Mouse (Mus musculus) lung, embryonic 15.5 days (tissue): ENCODE measurements around the gene Gpc1. TPM values are rescaled to one million over a fixed set of nuclear protein-coding genes. Genes with fewer than 3 reads are reported as not detected.

Experiments used
- ATAC-seq: fragments of 200-750 bp; cut with Nextera tagmentation; 2 replicates; pipeline ENCODE4 v1.8.0; 2017; ENCODE audit warnings: moderate number of reproducible peaks, borderline replicate concordance; ENCODE audit not compliant: low FRiP score, low TSS enrichment; ENCODE audit errors: extremely low read depth
- H3K27ac ChIP-seq: fragments of 300-500 bp; sonication (generic); 2 replicates; pipeline ENCODE4 v1.5.1; 2015; ENCODE audit warnings: moderate library complexity, mild to moderate bottlenecking, inconsistent platforms
- H3K27me3 ChIP-seq: fragments of 300-500 bp; sonication (generic); 2 replicates; pipeline ENCODE4 v1.6.1; 2015; ENCODE audit warnings: inconsistent platforms
- H3K36me3 ChIP-seq: fragments of 300-500 bp; sonication (generic); 2 replicates; pipeline ENCODE4 v1.6.1; 2015; ENCODE audit warnings: inconsistent platforms
- H3K4me1 ChIP-seq: fragments of 300-500 bp; sonication (generic); 2 replicates; pipeline ENCODE4 v1.6.1; 2015; ENCODE audit warnings: inconsistent platforms
- H3K4me2 ChIP-seq: fragments of 300-500 bp; sonication (generic); 2 replicates; pipeline ENCODE4 v1.6.1; 2015; ENCODE audit warnings: inconsistent platforms, mild to moderate bottlenecking, moderate library complexity
- H3K4me3 ChIP-seq: fragments of 300-500 bp; sonication (generic); 2 replicates; pipeline ENCODE4 v1.5.1; 2015; ENCODE audit warnings: mild to moderate bottlenecking, inconsistent platforms
- H3K9ac ChIP-seq: fragments of 300-500 bp; sonication (generic); 2 replicates; pipeline ENCODE4 v1.6.1; 2015; ENCODE audit warnings: inconsistent platforms
- H3K9me3 ChIP-seq: fragments of 300-500 bp; sonication (generic); 2 replicates; pipeline ENCODE4 v1.6.1; 2016; ENCODE audit warnings: inconsistent platforms
- WGBS: fragments of 180-500 bp; shearing (Covaris S2); methylation state at CpG from one replicate; pipeline ENCODE4 v1.1.7; 2015; 5-methylcytosine and 5-hydroxymethylcytosine counted together
- polyA plus RNA-seq: library from polyadenylated mRNA; unstranded; fragments of >200 nt; fragmentation: Nextera tagmentation; extraction: Ambion mirVana; gene quantifications from 2 replicates; pipeline ENCODE4 v1.2.1, GENCODE M21; 2015

The Gpc1 gene
- polyA plus RNA-seq, 1 experiment from 2014 or later = 34.2 TPM

DNA sequence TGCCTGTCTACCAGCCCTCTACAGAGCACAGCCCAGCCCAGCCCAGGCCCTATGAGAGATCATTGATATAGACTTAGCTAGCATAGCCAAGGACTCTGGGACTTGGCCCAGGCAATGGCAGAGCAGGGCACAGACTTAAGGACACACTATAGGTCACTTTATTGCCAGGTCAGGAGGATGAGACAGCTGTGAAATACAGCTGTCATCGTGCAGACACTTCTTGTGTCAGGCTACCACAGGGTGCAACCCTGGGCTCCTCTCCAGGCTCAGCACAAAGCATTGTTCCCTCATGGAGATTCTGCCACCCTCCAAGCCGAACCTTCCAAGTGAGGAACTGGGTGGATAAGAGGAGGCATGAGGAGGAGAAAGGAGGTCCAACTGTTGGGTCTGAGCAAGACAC lies 38.5 kb downstream of the Gpc1 start:
- H3K27ac ChIP-seq = no peak overlapping the region
- no peaks in the 10 kb centered on the region for H3K27me3 ChIP-seq
- H3K9ac ChIP-seq = no peak overlapping the region
- H3K4me3 ChIP-seq = no peak overlapping the region
- H3K36me3 ChIP-seq = no peaks in the 10 kb centered on the region
- no peak overlapping the region for H3K4me2 ChIP-seq
- 0 out of 2 replicates have a peak, but pooled peaks cover 5% of the 10 kb centered on the region for H3K4me1 ChIP-seq
- no peak for ATAC-seq
- 76% methylated on average over 2 of the region's 2 CpGs for WGBS
- no peaks in the 10 kb centered on the region for H3K9me3 ChIP-seq

DNA sequence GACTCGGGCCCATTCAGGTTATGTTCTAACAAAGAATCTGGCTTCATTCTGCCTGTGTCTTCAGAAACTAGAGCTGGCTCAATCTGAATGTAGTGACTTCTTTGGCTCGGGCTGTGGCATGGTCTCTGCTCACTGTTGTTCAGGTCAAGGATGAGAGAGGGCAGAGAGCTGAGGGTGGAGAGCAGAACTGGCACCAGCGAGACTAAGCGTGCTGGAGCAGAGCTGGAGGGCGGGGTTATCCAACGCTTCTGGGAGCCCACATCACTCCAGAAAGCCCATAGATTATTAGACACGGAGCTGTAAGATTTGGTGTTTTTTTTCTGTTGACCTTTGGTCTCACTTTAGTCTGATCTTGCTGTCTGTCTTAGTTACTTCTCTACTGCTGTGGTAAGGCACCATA lies 41.2 kb downstream of the Gpc1 start:
- WGBS = 73% methylated on average over 7 of the region's 7 CpGs
- H3K27me3 ChIP-seq = no peaks in the 10 kb centered on the region
- no peak for ATAC-seq
- H3K9ac ChIP-seq = no peak overlapping the region
- no peak overlapping the region for H3K27ac ChIP-seq
- H3K4me3 ChIP-seq = no peak overlapping the region
- H3K4me2 ChIP-seq = no peak overlapping the region
- H3K4me1 ChIP-seq = no peaks in the 10 kb centered on the region
- no peaks in the 10 kb centered on the region for H3K9me3 ChIP-seq
- H3K36me3 ChIP-seq = no peaks in the 10 kb centered on the region

DNA sequence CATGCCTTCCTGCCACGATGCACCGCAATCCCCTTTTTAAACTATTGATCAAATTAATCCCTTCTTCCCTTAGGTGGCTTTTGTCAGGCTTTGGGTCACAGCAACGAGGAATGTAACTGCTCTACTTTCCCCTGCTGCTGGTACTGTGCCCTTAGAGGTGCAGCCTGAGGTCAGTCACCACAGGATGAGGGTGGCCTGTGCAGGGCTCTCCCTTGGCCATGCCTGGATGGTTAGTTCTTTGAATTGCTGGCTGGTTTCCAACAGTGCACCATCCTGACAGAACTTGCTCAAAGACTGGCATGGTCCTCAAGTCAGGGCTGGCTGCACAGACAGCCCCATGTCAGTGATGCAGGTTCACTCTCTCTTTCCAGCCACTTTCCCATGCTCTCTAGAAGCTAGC lies 42.6 kb downstream of the Gpc1 start:
- no peaks in the 10 kb centered on the region for H3K36me3 ChIP-seq
- no peak overlapping the region for H3K4me2 ChIP-seq
- H3K4me3 ChIP-seq = no peak overlapping the region
- H3K9me3 ChIP-seq = no peaks in the 10 kb centered on the region
- no peaks in the 10 kb centered on the region for H3K27me3 ChIP-seq
- no peak overlapping the region for H3K27ac ChIP-seq
- H3K4me1 ChIP-seq = no peaks in the 10 kb centered on the region
- 73% methylated on average over 3 of the region's 3 CpGs for WGBS
- no peak for ATAC-seq
- H3K9ac ChIP-seq = no peak overlapping the region

DNA sequence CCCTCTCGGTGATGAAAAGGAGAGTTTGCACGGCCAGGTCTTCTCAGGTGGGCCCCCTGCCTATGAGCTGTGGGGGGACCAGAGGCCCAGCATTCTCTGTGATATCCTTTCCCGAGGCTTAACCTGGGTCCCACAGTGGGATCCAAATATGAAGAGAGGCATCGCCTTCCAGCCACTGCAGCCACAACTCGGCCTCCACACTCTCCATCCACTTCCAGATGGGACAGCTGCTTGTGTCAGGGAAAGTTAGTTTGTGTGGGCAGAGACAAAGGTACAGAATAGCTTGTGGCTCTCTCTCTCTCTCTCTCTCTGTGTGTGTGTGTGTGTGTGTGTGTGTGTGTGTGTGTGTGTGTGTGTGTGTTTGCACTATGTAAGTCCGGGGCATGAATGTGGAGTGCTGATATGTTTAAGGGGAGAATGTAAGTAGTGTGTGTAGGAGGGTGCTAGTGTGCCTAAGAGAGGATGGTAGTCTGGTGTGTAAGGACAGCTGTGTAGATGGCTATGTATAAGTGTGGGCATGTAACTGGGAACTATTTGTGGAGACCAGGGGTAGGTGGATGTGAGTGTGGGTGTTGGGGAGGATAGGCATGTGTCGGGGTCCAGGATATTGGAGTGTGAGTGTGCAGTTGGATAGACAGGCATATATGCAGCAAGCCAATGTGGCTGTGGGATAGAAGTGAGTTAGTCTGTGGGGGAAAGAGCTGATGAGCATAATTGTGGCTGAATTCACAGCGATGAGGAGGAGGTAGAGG lies 44.1 kb downstream of the Gpc1 start:
- H3K36me3 ChIP-seq = no peaks in the 10 kb centered on the region
- H3K4me1 ChIP-seq = no peaks in the 10 kb centered on the region
- H3K27ac ChIP-seq = no peak overlapping the region
- no peak for ATAC-seq
- no peak overlapping the region for H3K4me2 ChIP-seq
- H3K27me3 ChIP-seq = no peaks in the 10 kb centered on the region
- H3K9ac ChIP-seq = no peak overlapping the region
- WGBS = 69% methylated on average over 8 of the region's 8 CpGs
- no peak overlapping the region for H3K4me3 ChIP-seq
- no peaks in the 10 kb centered on the region for H3K9me3 ChIP-seq

DNA sequence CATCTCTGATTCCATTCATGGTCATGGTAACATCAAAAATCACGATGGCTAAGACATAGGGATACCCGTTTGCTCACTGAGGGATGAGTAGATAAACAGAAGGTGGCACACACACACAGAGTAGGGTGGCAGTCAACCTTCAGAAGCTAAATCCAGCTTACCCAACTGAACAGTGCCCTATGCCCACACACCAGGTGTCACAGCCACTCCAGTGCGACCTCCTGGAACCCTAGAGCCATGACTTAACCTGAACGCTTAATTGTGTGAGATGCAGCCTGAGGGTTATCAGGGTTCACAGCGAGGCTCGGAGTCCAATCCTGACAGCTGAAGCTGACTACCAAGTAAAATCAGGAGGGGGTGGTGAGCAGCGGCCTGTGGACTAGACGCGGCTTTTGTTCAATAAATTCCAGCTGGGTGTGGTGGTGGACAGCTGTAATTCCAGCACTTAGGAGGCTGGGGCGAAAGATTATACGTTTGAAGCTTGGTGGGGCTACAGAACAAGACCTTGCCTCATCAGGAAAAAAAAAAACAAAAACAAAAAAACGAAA lies 46.1 kb downstream of the Gpc1 start:
- Histone ChIP-seq H3K9me3 (no peaks in the 10 kb centered on the region), H3K4me1 (no peaks in the 10 kb centered on the region), H3K4me2 (no peak overlapping the region), H3K27ac (no peak overlapping the region), H3K9ac (no peak overlapping the region), H3K36me3 (no peaks in the 10 kb centered on the region), H3K4me3 (no peak overlapping the region), H3K27me3 (no peaks in the 10 kb centered on the region)
- WGBS = 63% methylated on average over 12 of the region's 12 CpGs
- no peak for ATAC-seq

DNA sequence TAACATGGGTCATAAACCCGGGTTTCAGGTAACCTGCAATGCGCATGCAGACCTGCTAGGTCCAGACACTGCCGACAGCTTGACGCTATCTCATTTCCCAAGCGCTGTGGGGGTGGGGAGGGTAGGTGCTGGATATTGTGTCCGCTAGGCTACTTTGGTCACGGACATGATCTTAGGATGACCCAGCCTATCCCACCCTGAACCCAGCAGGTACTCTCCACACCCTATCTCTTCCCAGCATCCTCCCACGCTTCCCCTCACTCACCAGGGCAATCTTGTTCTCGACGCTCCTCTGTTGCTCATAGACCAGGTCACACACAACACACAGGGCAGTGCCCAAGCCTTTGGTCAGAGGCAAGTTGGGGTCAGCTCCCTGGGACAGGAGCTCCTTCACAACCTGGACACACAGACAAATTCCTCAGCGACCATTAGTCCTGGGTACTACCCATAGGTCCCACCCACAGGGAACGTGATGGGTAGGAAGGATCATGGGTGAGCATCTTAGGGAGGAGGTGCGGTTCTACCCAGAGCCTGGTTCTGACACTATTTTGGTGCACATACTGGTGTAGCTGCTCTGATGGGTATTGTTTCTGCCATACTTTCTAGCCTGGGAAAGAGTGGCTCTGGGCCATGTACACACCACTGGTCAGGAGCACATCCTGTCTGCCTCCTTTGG lies 46.8 kb downstream of the Gpc1 start:
- no peaks in the 10 kb centered on the region for H3K4me1 ChIP-seq
- ATAC-seq = no peak
- H3K9me3 ChIP-seq = no peaks in the 10 kb centered on the region
- H3K27ac ChIP-seq = no peak overlapping the region
- 78% methylated on average over 13 of the region's 13 CpGs for WGBS
- no peaks in the 10 kb centered on the region for H3K27me3 ChIP-seq
- no peak overlapping the region for H3K9ac ChIP-seq
- H3K36me3 ChIP-seq = no peaks in the 10 kb centered on the region
- no peak overlapping the region for H3K4me3 ChIP-seq
- H3K4me2 ChIP-seq = no peak overlapping the region

DNA sequence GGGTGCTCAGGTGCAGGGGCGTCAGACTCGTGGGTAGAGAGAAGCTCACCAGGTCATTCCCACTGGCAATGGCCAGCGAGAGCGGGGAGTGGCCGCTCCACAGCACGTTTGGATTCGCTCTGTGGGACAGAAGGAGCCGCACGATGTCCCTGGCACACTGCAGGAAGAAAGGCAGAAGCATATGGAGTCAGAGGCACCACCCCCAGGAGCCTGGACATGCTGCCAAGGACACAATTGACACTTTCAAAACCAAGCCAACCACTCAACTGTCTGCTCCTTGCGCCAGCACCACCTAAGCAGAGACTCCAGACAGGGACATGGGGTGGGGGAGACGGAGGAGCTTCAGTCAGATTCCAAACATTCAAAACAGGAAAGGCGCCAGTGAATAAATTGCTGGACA lies 47.8 kb downstream of the Gpc1 start:
- Histone ChIP-seq H3K27ac (no peak overlapping the region), H3K4me1 (no peaks in the 10 kb centered on the region), H3K4me2 (no peak overlapping the region), H3K27me3 (no peaks in the 10 kb centered on the region), H3K36me3 (no peaks in the 10 kb centered on the region), H3K4me3 (no peak overlapping the region), H3K9ac (no peak overlapping the region), H3K9me3 (no peaks in the 10 kb centered on the region)
- ATAC-seq = no peak
- 80% methylated on average over 12 of the region's 12 CpGs for WGBS

DNA sequence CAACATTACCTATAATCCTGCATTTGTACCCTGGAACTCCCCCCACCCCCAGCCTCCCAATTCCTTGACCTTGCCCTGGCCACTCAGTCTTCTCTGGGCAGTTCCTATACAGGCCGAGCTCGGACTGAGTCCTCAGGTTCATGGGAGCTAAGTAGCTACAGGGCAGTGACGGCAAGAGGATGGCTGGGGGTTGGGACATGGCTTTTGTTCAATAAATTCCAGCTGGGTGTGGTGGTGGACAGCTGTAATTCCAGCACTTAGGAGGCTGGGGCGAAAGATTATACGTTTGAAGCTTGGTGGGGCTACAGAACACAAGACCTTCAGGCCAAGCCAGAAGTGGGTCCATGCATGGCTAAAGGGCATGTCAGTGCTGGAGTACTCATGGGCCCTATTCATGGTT lies 48.7 kb downstream of the Gpc1 start:
- Histone ChIP-seq H3K36me3 (no peaks in the 10 kb centered on the region), H3K9ac (no peak overlapping the region), H3K4me3 (no peak overlapping the region), H3K27me3 (no peaks in the 10 kb centered on the region), H3K27ac (no peak overlapping the region), H3K4me2 (no peak overlapping the region), H3K9me3 (no peaks in the 10 kb centered on the region), H3K4me1 (no peaks in the 10 kb centered on the region)
- 66% methylated on average over 5 of the region's 5 CpGs for WGBS
- no peak for ATAC-seq

DNA sequence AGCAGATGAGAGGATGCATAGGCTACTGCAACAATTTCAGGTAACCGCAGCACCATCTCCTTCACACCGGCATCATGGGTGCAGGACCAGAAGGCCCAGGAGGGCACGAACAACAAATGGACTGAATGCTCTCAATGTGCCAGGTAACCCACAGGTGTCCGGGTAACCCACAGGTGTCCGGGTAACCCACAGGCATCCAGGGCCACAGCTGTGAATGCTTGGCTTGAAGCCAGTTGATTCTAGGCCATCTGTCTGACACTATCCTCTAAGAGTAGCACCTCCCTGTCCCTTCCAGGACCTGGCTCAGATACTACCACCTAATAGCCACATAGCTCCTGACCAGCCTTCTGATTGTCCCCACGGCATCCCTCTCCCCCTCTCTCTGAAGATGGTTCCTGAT lies 50.5 kb downstream of the Gpc1 start:
- 84% methylated on average over 6 of the region's 6 CpGs for WGBS
- H3K36me3 ChIP-seq = no peaks in the 10 kb centered on the region
- H3K9me3 ChIP-seq = no peaks in the 10 kb centered on the region
- no peaks in the 10 kb centered on the region for H3K27me3 ChIP-seq
- H3K9ac ChIP-seq = no peak overlapping the region
- ATAC-seq = no peak
- H3K4me1 ChIP-seq = no peaks in the 10 kb centered on the region
- H3K4me3 ChIP-seq = no peak overlapping the region
- H3K27ac ChIP-seq = no peak overlapping the region
- H3K4me2 ChIP-seq = no peak overlapping the region

DNA sequence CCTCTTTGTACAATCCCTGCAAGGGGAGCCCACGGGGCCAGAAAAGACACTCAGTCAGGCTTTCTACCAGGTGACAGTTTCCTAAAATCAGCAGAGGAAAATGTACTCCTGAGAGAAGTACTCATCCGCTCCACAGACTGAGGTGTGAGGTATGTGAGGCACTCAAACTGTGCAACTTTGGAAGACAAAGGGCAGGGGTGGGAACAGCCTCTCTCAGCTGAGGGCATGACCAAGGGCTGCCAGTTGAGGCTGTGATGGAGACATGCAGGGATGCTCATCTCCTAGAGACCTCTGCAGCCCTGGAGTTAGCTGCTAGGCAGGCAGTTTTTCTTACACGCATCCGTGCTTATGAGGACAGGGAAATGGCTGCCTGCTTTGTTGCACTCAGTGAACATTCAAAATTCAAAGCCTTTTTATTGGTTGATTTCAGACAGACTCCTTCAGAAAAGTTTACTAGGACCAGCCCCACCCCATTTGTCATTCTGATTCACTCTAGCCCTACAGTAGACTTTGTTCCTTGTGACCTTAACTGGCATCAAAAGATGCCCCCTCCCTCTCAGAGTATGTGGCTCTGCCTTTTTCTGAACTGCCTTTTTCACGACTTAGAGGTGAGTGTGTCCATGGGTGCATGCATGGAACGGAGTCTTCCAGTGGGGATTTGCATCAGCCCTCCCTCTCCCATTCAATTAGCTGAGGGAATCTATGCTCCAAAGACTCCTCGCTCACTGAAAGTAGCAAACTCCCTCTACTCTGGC lies 57.6 kb downstream of the Gpc1 start:
- no peaks in the 10 kb centered on the region for H3K36me3 ChIP-seq
- no peaks in the 10 kb centered on the region for H3K27me3 ChIP-seq
- ATAC-seq = no peak
- no peak overlapping the region for H3K4me3 ChIP-seq
- H3K27ac ChIP-seq = no peak overlapping the region
- WGBS = 62% methylated on average over 7 of the region's 7 CpGs
- no peaks in the 10 kb centered on the region for H3K4me1 ChIP-seq
- no peak overlapping the region for H3K9ac ChIP-seq
- no peaks in the 10 kb centered on the region for H3K9me3 ChIP-seq
- no peak overlapping the region for H3K4me2 ChIP-seq

DNA sequence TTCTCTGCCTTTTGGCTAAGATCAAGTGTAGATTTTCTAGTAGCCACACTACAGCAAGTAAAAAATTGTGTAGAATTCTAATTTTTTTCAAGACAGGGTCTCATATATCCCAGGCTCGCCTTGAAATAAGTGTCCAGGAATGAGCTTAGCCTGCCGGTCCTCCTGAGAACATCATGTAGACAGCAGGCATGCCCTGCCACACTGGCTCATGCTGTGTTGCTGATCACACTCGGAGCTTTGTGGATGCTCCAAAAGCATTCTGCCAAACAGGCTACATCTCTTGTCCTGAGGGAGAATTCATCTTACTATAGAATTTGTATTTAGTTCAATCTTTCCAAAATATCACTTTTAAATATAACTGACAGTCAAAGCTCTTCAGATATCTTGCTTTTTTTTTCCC lies 61.3 kb downstream of the Gpc1 start:
- no peaks in the 10 kb centered on the region for H3K36me3 ChIP-seq
- WGBS = 58% methylated on average over 3 of the region's 3 CpGs
- no peaks in the 10 kb centered on the region for H3K4me1 ChIP-seq

DNA sequence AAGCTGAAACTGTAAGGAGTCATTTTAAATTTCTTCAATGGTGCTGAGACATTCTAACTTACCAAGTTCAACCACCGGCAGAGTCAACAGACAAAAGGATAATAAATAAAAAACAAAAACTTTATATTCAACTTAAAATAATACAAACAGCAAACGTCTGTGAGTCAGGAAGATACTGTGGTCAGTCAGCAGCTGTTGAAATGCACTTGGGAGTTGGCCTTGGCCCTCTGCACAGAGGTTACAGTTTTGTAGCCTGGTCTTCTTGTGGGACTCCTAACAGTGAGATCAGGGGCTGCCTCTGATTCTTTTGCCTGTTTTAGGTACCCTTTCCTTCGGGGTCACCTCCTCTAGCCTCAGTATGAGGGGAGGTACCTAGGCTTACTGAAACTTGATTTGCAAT lies 62.5 kb downstream of the Gpc1 start:
- no peak for ATAC-seq
- 60% methylated on average over 3 of the region's 3 CpGs for WGBS

More for the DNA sequence above, 61.3 kb downstream of the Gpc1 start:
- no peak overlapping the region for H3K4me2 ChIP-seq
- no peak overlapping the region for H3K27ac ChIP-seq
- no peaks in the 10 kb centered on the region for H3K9me3 ChIP-seq
- H3K4me3 ChIP-seq = no peak overlapping the region
- no peak overlapping the region for H3K9ac ChIP-seq
- ATAC-seq = no peak
- H3K27me3 ChIP-seq = no peaks in the 10 kb centered on the region

More for the DNA sequence above, 62.5 kb downstream of the Gpc1 start:
- Histone ChIP-seq H3K9ac (no peak overlapping the region), H3K9me3 (no peaks in the 10 kb centered on the region), H3K4me2 (no peak overlapping the region), H3K4me1 (no peaks in the 10 kb centered on the region), H3K36me3 (no peaks in the 10 kb centered on the region), H3K27ac (no peak overlapping the region), H3K27me3 (no peaks in the 10 kb centered on the region; the same call in 1 of the 2 replicates), H3K4me3 (no peak overlapping the region)
